ENCODE assay signal across 22 mouse cellular contexts in the genomic region with DNA sequence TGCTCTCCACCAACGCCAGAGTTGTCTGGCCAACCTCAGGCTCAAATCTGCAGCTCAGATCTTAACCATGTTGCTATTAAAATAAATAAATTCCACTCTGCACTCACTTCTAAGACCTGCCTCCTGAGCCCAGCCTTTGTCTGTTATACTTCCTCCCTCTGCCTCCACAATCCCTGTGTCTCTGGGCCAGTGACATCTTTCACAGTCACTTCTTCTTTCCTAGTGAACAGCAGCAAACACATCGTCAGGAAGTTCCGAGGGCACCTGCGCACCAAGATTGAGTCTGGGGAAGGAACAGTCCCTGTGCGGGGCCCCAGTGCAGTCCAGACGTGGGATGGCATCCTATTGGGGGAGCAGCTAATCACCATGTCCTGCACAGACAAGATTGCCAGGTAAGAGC.
DNase-seq lines count a peak whose midpoint lies in the region; ATAC-seq and TF ChIP-seq lines count a peak whose summit lies in the region.
"Had no signal": no experiment of that assay in that cellular context is flagged by ENCODE, and none has a peak within 500 bp of the region (broad histone marks: within the 10 kb centered on the region; RNA-seq: fewer than 3 reads in every experiment).

No protein-coding gene starts in this region.

- intact Hi-C loops in left cerebral cortex, postnatal 14 days (cut with DNase I): no loop called here

- H3K27me3 ChIP-seq in MEL (ENCODE audit: control insufficient read depth in 1 of 2, insufficient read depth in 2 of 2, low read length in 2 of 2): no peaks in the 10 kb centered on the region
- H3K27me3 ChIP-seq: embryonic facial prominence, embryonic 12.5 days; forebrain, embryonic 13.5 days; forebrain, embryonic 15.5 days had no signal

- TF ChIP-seq POLR2A in MEL (IDR thresholded peaks at IDR 0.05; ENCODE audit: control insufficient read depth in 1 of 2, insufficient read depth in 1 of 2, low read depth in 1 of 2, low read length in 2 of 2, poor library complexity in 1 of 2): no peak

- peak; percentile 9 for DNase-seq in MEL (ENCODE audit: low read depth, low spot score)
- DNase-seq in MEL-GATA-1-ER (ENCODE audit: extremely low read depth, low read depth): peak; percentile 10
- no peak for DNase-seq in kidney, adult 18-20 months
- DNase-seq in adrenal gland, adult 8-10 months: no peak
- DNase-seq in left cerebral cortex, postnatal 14 days (ENCODE audit: low spot score in 2 of 2): no peak
- DNase-seq: adrenal gland, postnatal 10 days; adrenal gland, postnatal 25 days; cerebellum, adult 11 months; cerebellum, adult 18-20 months; cerebellum, adult 8-10 months; cerebellum, adult 9-11 months; cerebellum, postnatal 14 days; cerebellum, postnatal 36 days; forebrain, postnatal 0 days had no signal

- TF ChIP-seq CTCF in MEL (IDR thresholded peaks at IDR 0.05 in 2 of 3, conservative IDR thresholded peaks at IDR 0.05 in 1 of 3; ENCODE audit: control insufficient read depth in 1 of 3, insufficient read depth in 1 of 3, low read depth in 2 of 3, low read length in 3 of 3, poor library complexity in 1 of 3, severe bottlenecking in 1 of 3): no peak

- H3K79me2 ChIP-seq in MEL (ENCODE audit: control insufficient read depth, insufficient read depth, low read length, poor library complexity): no peaks in the 10 kb centered on the region

- TF ChIP-seq RAD21 in MEL (IDR thresholded peaks at IDR 0.05; ENCODE audit: low read depth, low read length): no peak

- ATAC-seq in granulocyte monocyte progenitor cell, adult 5-6 weeks (replicated peaks; ENCODE audit: poor library complexity, severe bottlenecking): peak; percentile 35
- ATAC-seq in megakaryocyte progenitor cell, adult 5-6 weeks (replicated peaks; ENCODE audit: poor library complexity): peak; percentile 83
- ATAC-seq: activated CD4-positive, CD25-positive, alpha-beta regulatory T cell, adult 4 months; forebrain, embryonic 13.5 days; forebrain, embryonic 15.5 days; forebrain, postnatal 0 days; Patski had no signal

- no peak overlapping the region for H3K4me3 ChIP-seq in MEL (ENCODE audit: control insufficient read depth in 1 of 2, insufficient read depth in 1 of 2, low read depth in 2 of 2, low read length in 2 of 2)
- H3K4me3 ChIP-seq: embryonic facial prominence, embryonic 10.5 days; embryonic facial prominence, embryonic 12.5 days; forebrain, embryonic 13.5 days; forebrain, embryonic 15.5 days had no signal

- H3K9me3 ChIP-seq in MEL (replicated peaks; ENCODE audit: insufficient read depth, low read length): no peaks in the 10 kb centered on the region
- H3K9me3 ChIP-seq: embryonic facial prominence, embryonic 10.5 days; embryonic facial prominence, embryonic 12.5 days; forebrain, embryonic 13.5 days; forebrain, embryonic 15.5 days had no signal

- no peak overlapping the region for H3K9ac ChIP-seq in MEL (ENCODE audit: control insufficient read depth, low read depth, low read length, poor library complexity, severe bottlenecking)
- H3K9ac ChIP-seq: embryonic facial prominence, embryonic 12.5 days; forebrain, embryonic 13.5 days; forebrain, embryonic 15.5 days; forebrain, postnatal 0 days had no signal

- no peak for TF ChIP-seq EP300 in MEL (IDR thresholded peaks at IDR 0.05; ENCODE audit: low read depth in 1 of 2, low read length in 2 of 2)

- no peaks in the 10 kb centered on the region for H3K4me1 ChIP-seq in MEL (ENCODE audit: control insufficient read depth in 1 of 2, insufficient read depth in 2 of 2, low read length in 2 of 2)
- H3K4me1 ChIP-seq: embryonic facial prominence, embryonic 10.5 days; embryonic facial prominence, embryonic 12.5 days; forebrain, embryonic 13.5 days; forebrain, embryonic 15.5 days had no signal

- H3K36me3 ChIP-seq in MEL (ENCODE audit: control insufficient read depth in 1 of 2, insufficient read depth in 2 of 2, low read length in 2 of 2): no peaks in the 10 kb centered on the region
- H3K36me3 ChIP-seq: embryonic facial prominence, embryonic 10.5 days; embryonic facial prominence, embryonic 12.5 days; forebrain, embryonic 15.5 days had no signal

- H3K27ac ChIP-seq in MEL (ENCODE audit: control insufficient read depth, low read depth, low read length): no peak overlapping the region
- H3K27ac ChIP-seq: embryonic facial prominence, embryonic 10.5 days; embryonic facial prominence, embryonic 12.5 days; forebrain, embryonic 13.5 days; forebrain, embryonic 15.5 days had no signal

TF ChIP-seq in MEL, 35 proteins besides CTCF, POLR2A, EP300 and RAD21:
- TF ChIP-seq ZC3H11A (IDR thresholded peaks at IDR 0.05; ENCODE audit: low read depth, low read length) (no peak), MYC (IDR thresholded peaks at IDR 0.05; ENCODE audit: low read depth, low read length) (no peak), USF1 (IDR thresholded peaks at IDR 0.05; ENCODE audit: low read depth, low read length) (no peak), TBP (IDR thresholded peaks at IDR 0.05; ENCODE audit: low read depth, low read length) (no peak), NRF1 (IDR thresholded peaks at IDR 0.05; ENCODE audit: insufficient read depth, low read depth, low read length, poor library complexity, severe bottlenecking) (no peak)

Comparison
In these comparisons a context has a peak if more than half of its experiments do, and no peak if none do; other contexts are left out.
1. DNase-seq: peak in MEL (single experiment) and MEL-GATA-1-ER (single experiment); none in kidney, adult 18-20 months (single experiment), adrenal gland, adult 8-10 months (single experiment) and left cerebral cortex, postnatal 14 days (0 of 2).